Mouse (Mus musculus) right cerebral cortex, adult 18-20 months (tissue): Measurements from ENCODE around the gene Anapc16.
A peak's percentile ranks its signal among the peaks of the same experiment; 100 is the strongest.
"Not testable (repeated sequence)": the region's sequence is repeated elsewhere in the genome, so short reads cannot be mapped to it uniquely, and the experiment has no call there.

Experiments used
- DNase-seq: peaks from one replicate; pipeline ENCODE4 v3.0.0; 2022; ENCODE audit warnings: mixed read lengths

Anapc16 gene

DNA sequence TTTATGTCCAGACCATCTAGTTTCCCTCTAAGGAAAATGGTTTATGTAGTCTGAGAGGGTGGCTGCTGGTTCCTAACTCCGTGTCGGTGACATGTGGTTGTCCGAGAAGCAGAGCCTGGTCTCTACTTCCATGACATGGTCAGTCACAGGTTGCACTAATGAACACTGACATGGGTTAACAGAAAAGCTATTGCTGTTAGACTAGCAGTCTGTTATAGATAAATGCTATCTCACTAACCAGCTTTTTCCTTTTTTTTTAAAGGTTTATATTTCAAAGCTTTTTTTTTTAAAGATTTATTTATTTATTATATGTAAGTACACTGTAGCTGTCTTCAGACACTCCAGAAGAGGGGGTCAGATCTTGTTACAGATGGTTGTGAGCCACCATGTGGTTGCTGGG, 3.9 kb downstream of the Anapc16 start:
- DNase-seq: no peak

GRCm38 (mm10) chr10:59997591-59997990, 5.3 kb downstream of the Anapc16 start:
- peak; percentile 53 for DNase-seq

DNA sequence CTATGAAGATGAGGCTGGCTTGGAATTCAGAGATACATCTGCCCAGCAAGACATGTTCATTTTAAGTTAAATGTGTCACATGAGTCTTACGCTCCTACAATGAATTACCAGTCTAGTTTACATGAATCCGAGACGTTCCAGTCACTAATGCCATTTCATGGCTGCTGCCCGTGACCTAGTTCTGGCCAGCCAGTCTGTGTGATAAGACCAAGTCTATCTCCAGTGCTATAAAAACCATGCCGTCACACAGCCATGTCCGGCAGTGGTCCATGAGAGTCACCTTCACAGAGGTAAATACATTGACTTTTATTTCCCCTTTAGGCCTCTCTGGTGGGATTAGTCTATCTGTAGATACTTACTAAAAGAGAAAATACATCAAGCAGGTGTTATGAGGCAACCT, 7.0 kb downstream of the Anapc16 start:
- DNase-seq: no peak

GRCm38 (mm10) chr10:59993813-59994212, 9.1 kb downstream of the Anapc16 start:
- not testable (repeated sequence) for DNase-seq

DNA sequence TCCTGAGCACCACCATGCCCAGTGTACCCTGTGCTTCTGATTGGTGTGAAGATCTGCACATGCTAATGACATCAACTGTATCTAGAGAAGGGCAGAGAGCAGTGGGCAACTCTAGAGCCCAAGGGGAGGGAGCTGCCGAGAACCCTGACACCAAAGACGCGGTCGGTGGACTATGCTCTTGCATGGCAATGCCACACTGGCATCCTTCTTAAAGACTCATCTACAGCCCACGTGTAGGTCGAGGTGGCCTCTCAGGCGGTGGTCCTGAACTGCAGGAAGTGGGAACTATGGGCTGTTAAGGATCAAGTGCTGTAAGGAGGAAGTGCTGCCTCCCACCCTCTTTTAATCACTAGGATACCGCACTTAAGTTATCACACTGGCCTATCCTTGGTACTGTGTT, 10.9 kb downstream of the Anapc16 start:
- no peak for DNase-seq

DNA sequence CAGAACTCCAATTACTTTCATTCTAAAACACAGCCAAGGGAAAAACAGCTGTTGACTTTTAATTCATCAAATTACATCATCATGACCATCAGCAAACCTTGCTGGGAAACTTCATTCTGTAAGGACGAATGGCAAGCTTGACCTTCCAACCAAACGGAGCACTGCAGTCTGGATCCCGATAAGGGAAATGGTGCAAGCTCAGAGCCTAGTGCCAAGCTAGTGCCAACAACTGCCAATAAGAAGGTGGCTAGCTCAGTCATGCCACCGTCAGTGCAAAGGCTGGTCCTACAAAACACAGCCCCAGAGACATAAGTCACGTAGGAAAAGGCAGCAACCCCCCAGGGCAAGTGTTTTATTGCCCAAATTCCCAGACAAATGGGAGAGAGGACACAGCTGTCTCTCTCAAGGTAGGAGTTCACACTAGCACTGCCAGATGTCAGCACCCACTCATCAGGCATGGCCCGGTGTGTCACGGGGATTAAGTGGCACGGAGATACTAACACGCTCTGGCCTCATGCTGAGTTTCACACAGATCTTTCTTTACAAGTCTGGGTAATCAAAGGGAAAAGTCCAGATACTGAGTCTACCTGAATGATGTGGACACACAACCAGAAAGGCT, 11.6 kb downstream of the Anapc16 start:
- no peak for DNase-seq

DNA sequence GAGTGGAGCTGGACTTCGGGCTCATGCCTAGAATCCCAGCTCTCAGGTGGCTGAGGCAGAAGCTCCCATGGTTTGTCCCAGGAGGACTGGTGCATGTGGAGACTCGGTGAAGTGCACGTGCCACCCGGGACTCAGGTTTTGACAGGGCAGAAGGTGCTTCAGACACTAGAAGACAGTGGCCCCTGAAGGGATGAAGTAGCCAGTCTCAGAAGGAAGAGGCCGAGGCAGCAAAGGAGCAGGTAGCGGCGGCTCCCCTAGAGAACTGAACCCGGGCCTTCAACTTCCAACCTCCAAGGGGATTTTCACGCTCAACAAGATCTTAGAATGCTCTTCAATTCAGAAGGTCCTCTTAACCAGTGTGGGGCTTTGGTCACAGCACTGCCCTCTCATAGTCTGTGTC, 12.5 kb downstream of the Anapc16 start:
- no peak for DNase-seq

GRCm38 (mm10) chr10:59988036-59988435, 14.9 kb downstream of the Anapc16 start:
- DNase-seq: no peak

GRCm38 (mm10) chr10:59982379-59982873, 20.5 kb downstream of the Anapc16 start:
- no peak for DNase-seq

GRCm38 (mm10) chr10:59981792-59982191, 21.1 kb downstream of the Anapc16 start:
- no peak for DNase-seq

GRCm38 (mm10) chr10:59981336-59981735, 21.6 kb downstream of the Anapc16 start:
- DNase-seq: no peak

DNA sequence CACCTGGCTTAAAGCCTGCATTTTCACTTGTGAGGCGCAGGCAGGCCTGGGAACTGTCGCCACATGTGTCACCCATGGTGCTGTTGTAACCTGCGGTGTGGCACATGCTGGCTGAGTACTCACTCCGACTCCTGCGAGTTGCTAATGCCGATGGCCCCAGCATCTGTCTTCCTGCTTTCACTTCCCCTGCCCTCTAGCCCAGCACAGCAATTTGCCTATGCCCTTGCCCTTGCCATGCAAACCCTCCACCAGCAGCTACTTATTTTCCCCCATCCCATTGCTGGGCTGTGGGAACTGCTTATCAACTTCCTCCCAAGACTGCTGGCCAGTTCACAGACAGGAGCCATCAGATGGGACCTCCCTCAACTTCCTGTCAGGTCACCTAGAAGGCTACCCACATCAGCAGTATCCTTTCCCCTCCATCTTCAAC, 22.1 kb downstream of the Anapc16 start:
- DNase-seq: no peak

DNA sequence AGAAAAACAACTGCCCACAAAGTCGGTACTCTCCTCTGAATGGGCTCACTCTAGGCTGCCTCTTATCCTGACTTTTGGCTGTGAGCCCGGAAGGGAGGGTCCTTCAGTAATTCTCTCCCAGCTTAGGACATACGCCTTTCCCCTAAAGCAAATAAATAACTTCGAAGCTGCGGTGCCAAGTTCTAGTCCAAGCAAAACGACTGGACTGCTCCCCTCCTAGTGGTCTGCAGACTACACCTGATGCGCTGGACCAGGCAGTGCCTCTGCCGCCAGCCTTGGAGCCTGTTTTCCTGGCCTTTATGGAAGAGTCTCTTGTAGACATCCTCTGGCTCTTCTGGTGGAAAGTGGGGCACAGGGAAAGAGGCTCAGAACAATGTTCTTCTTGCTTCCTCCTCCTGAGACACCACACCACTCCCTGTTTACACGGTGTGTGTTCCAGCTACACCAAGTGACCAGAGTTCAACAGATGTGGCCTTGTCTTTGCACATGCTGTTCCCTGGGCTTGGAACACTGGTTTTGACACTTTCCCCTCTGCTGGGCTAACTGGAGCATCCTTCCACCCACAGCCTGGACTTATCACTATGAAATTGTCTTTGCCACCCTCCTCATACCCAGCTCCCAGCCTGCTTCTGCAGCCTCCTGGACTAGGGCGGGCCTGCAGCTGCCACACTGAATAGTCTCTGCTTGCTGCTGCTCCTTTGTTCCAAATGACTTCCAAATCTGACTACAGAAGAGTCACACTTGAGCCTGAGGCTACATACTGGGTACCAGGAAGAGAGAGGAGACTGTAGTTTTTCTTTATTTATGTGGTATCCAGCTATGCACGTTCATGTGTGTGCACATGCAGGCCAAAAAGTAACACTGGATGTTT, 23.8 kb downstream of the Anapc16 start:
- peak; percentile 46 for DNase-seq

GRCm38 (mm10) chr10:59978401-59978800, 24.5 kb downstream of the Anapc16 start:
- DNase-seq: no peak

- no peak for DNase-seq
Measured at GRCm38 (mm10) chr10:59977715-59978343, 25.1 kb downstream of the Anapc16 start.

DNA sequence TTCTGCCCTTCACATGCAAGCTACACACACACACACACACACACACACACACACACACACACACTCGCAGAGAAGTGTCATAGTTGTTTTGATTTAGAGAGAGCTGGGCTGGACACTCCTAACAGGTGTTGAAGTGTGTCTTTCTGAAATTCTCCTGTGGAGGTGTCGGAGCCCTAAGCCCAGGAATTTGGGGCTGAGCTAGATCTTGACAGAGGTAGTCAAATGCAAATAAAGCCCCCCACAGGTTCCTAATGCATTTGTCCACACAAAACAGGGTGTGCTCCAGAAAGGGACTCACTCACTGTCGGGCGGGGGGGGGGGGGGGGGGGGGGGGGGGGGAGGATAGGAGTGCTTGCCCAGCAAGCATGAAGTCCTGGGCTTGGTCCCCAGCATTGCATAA, 25.8 kb downstream of the Anapc16 start:
- no peak for DNase-seq

- no peak for DNase-seq
Measured at GRCm38 (mm10) chr10:59974786-59975185, 28.1 kb downstream of the Anapc16 start.

GRCm38 (mm10) chr10:59974191-59974664, 28.7 kb downstream of the Anapc16 start:
- DNase-seq: peak; percentile 80

DNA sequence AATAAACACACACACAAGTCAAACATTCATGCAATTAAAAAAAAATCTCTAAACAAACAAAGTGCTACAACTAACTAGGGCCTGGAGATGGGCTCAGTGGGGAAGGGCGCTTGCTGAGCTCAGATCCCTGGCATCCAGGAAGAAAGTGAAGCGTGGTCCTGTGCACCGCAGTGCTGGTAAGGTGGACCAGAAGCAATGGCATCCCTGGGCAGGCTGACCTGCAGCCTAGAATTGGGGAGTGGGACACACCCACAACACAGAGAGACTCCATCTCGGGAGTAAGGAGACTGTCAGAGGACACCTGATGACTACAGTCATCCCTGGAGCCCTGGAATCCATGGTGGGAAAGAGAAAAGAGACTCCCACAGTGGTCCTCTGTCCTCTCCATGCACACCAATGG, 29.5 kb downstream of the Anapc16 start:
- no peak for DNase-seq

- DNase-seq: no peak
Measured at GRCm38 (mm10) chr10:59972999-59973398, 29.9 kb downstream of the Anapc16 start.

DNA sequence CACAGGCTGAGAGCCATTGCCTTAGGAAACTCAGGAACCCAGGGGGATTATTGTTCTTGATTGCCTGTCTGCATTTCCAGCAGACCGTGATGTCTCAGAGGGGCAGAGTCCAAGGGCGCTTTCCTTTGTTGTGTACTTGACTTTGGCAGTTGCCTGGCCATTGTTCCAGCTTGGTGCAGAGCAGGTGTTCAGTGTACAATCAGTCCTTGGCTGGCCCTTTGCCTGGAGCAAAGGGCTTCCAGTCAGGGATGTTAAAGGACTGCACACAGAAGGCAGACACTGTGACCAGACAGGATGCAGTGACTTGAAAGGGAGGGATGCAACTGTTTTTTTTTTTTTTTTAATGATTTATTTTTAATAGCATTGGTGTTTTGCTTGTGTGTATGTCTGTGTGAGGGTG, 30.4 kb downstream of the Anapc16 start:
- DNase-seq: no peak

DNA sequence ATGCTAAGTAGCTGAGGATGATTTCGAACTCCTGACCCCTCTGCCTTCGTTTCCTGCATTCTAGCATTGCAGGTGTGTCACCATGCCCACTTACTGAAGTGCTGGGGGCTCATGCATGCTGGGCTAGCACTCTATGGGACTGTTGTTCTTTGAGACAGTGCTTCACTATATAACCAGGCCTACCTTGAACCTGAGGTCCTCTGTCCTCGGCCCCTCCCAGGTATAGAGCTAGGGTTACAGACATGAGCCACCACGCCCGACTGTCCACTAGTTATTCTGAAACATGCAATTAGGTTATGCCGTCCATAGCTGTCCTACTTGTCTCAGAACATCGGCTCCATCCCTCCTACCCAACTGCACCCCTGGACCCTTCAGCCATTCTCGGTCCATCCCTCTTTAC, 31.1 kb downstream of the Anapc16 start:
- no peak for DNase-seq

GRCm38 (mm10) chr10:59970450-59971062, 32.4 kb downstream of the Anapc16 start:
- no peak for DNase-seq
